Mouse (Mus musculus) kidney, embryonic 16.5 days (tissue): Measurements from ENCODE around the gene Alk. TPM values are rescaled to one million over a fixed set of nuclear protein-coding genes. Genes with fewer than 3 reads are reported as not detected.

ENCODE experiments used
- ATAC-seq: fragments of 200-750 bp; cut with Nextera tagmentation; 2 replicates; pipeline ENCODE4 v1.8.0; 2017; ENCODE audit warnings: moderate TSS enrichment; ENCODE audit not compliant: low FRiP score, low TSS enrichment
- H3K27ac ChIP-seq: fragments of 300-500 bp; sonication (generic); 2 replicates; pipeline ENCODE4 v1.5.1; 2014; ENCODE audit warnings: low read length
- H3K27me3 ChIP-seq: fragments of 300-500 bp; sonication (generic); 2 replicates; pipeline ENCODE4 v1.6.1; 2014; ENCODE audit warnings: low read length, control low read depth, mixed read lengths; ENCODE audit not compliant: insufficient read depth
- H3K36me3 ChIP-seq: fragments of 300-500 bp; sonication (generic); 2 replicates; pipeline ENCODE4 v1.6.1; 2014; ENCODE audit warnings: low read length, control low read depth, mixed read lengths; ENCODE audit not compliant: insufficient read depth
- H3K4me1 ChIP-seq: fragments of 300-500 bp; sonication (generic); 2 replicates; pipeline ENCODE4 v1.6.1; 2014; ENCODE audit warnings: low read length, control low read depth, mixed read lengths; ENCODE audit not compliant: insufficient read depth
- H3K4me2 ChIP-seq: fragments of 300-500 bp; sonication (generic); replicated peaks from 2 replicates; pipeline ENCODE4 v1.6.1; 2014; ENCODE audit warnings: low read depth, low read length
- H3K4me3 ChIP-seq: fragments of 300-500 bp; sonication (generic); 2 replicates; pipeline ENCODE4 v1.5.1; 2014; ENCODE audit warnings: mild to moderate bottlenecking, low read length
- H3K9ac ChIP-seq: fragments of 300-500 bp; sonication (generic); replicated peaks from 2 replicates; pipeline ENCODE4 v1.6.1; 2014; ENCODE audit warnings: low read length
- H3K9me3 ChIP-seq: fragments of 300-500 bp; sonication (generic); 2 replicates; pipeline ENCODE4 v1.6.1; 2016; ENCODE audit warnings: low read length, control low read depth
- WGBS: fragments of 180-500 bp; shearing (Covaris S2); extraction: QIAGEN DNeasy Blood & Tissue Kit; methylation state at CpG from one replicate; pipeline ENCODE4 v1.1.7; 2014; 5-methylcytosine and 5-hydroxymethylcytosine counted together
- polyA plus RNA-seq: library from polyadenylated mRNA; unstranded; fragments of >200 nt; fragmentation: Nextera tagmentation; extraction: Ambion mirVana; gene quantifications from 2 replicates; pipeline ENCODE4 v1.2.1, GENCODE M21; 2015

Alk gene
- polyA plus RNA-seq, 1 experiment from 2014 or later: 0.19 TPM

- Histone ChIP-seq H3K27ac (no peak overlapping the region), H3K9ac (no peak overlapping the region), H3K36me3 (no peaks in the 10 kb centered on the region), H3K9me3 (peaks cover 5% of the 10 kb centered on the region; the same call in 1 of the 2 replicates), H3K27me3 (no peaks in the 10 kb centered on the region), H3K4me1 (peaks cover 11% of the 10 kb centered on the region; the same call in 1 of the 2 replicates), H3K4me2 (no peak overlapping the region), H3K4me3 (no peak overlapping the region)
- ATAC-seq: no peak
- 22% methylated on average over 3 of the region's 3 CpGs for WGBS
Observed at GRCm38 (mm10) chr17:71935336-71935735, 669.1 kb downstream of the Alk start.

- H3K4me3 ChIP-seq: no peak overlapping the region
- no peak overlapping the region for H3K4me2 ChIP-seq
- no peak overlapping the region for H3K9ac ChIP-seq
- no peaks in the 10 kb centered on the region for H3K27me3 ChIP-seq
- H3K9me3 ChIP-seq: no peaks in the 10 kb centered on the region
- WGBS: 74% methylated on average over 5 of the region's 5 CpGs
- H3K36me3 ChIP-seq: no peaks in the 10 kb centered on the region
- no peak overlapping the region for H3K27ac ChIP-seq
- no peaks in the 10 kb centered on the region for H3K4me1 ChIP-seq
- ATAC-seq: no peak
Observed at GRCm38 (mm10) chr17:71914941-71915340, 689.5 kb downstream of the Alk start.

GRCm38 (mm10) chr17:71914541-71914940, 689.9 kb downstream of the Alk start:
- Histone ChIP-seq H3K27me3 (no peaks in the 10 kb centered on the region), H3K9me3 (no peaks in the 10 kb centered on the region), H3K9ac (no peak overlapping the region), H3K27ac (no peak overlapping the region), H3K4me1 (no peaks in the 10 kb centered on the region), H3K4me2 (no peak overlapping the region), H3K36me3 (no peaks in the 10 kb centered on the region), H3K4me3 (no peak overlapping the region)
- ATAC-seq: no peak
- WGBS: 74% methylated on average over 3 of the region's 3 CpGs

- no peaks in the 10 kb centered on the region for H3K4me1 ChIP-seq
- no peak for ATAC-seq
- no peaks in the 10 kb centered on the region for H3K36me3 ChIP-seq
- H3K4me2 ChIP-seq: no peak overlapping the region
- WGBS: 53% methylated on average over 3 of the region's 3 CpGs
- H3K27ac ChIP-seq: no peak overlapping the region
- H3K27me3 ChIP-seq: no peaks in the 10 kb centered on the region
- no peaks in the 10 kb centered on the region for H3K9me3 ChIP-seq
- no peak overlapping the region for H3K9ac ChIP-seq
- no peak overlapping the region for H3K4me3 ChIP-seq
Observed at GRCm38 (mm10) chr17:71913188-71913587, 691.2 kb downstream of the Alk start.

GRCm38 (mm10) chr17:71909107-71909506, 695.3 kb downstream of the Alk start:
- Histone ChIP-seq H3K4me2 (no peak overlapping the region), H3K9me3 (no peaks in the 10 kb centered on the region), H3K36me3 (no peaks in the 10 kb centered on the region), H3K27me3 (no peaks in the 10 kb centered on the region), H3K9ac (no peak overlapping the region), H3K4me3 (no peak overlapping the region), H3K27ac (no peak overlapping the region), H3K4me1 (no peaks in the 10 kb centered on the region)
- ATAC-seq: no peak
- 52% methylated on average over 3 of the region's 3 CpGs for WGBS

- Histone ChIP-seq H3K36me3 (no peaks in the 10 kb centered on the region), H3K9me3 (0 out of 2 replicates have a peak, but pooled peaks cover 9% of the 10 kb centered on the region), H3K27ac (no peak overlapping the region), H3K4me3 (no peak overlapping the region), H3K27me3 (no peaks in the 10 kb centered on the region), H3K9ac (no peak overlapping the region), H3K4me2 (no peak overlapping the region), H3K4me1 (no peaks in the 10 kb centered on the region)
- WGBS: 46% methylated on average over 6 of the region's 6 CpGs
- ATAC-seq: no peak
Observed at GRCm38 (mm10) chr17:71881369-71881768, 723.1 kb downstream of the Alk start.

- Histone ChIP-seq H3K4me3 (no peak overlapping the region), H3K27ac (no peak overlapping the region), H3K9ac (no peak overlapping the region), H3K4me2 (no peak overlapping the region), H3K27me3 (no peaks in the 10 kb centered on the region), H3K4me1 (no peaks in the 10 kb centered on the region), H3K36me3 (no peaks in the 10 kb centered on the region), H3K9me3 (no peaks in the 10 kb centered on the region)
- 84% methylated on average over 7 of the region's 7 CpGs for WGBS
- ATAC-seq: no peak
Observed at GRCm38 (mm10) chr17:71875492-71875891, 728.9 kb downstream of the Alk start.

GRCm38 (mm10) chr17:71874795-71875194, 729.6 kb downstream of the Alk start:
- WGBS: 85% methylated on average over 9 of the region's 9 CpGs
- Histone ChIP-seq H3K9ac (no peak overlapping the region), H3K4me3 (no peak overlapping the region), H3K27ac (no peak overlapping the region), H3K27me3 (peaks cover 1% of the 10 kb centered on the region; the same call in 1 of the 2 replicates), H3K9me3 (no peaks in the 10 kb centered on the region), H3K4me1 (no peaks in the 10 kb centered on the region; the same call in 1 of the 2 replicates), H3K4me2 (no peak overlapping the region), H3K36me3 (no peaks in the 10 kb centered on the region)
- no peak for ATAC-seq

GRCm38 (mm10) chr17:71874077-71874476, 730.4 kb downstream of the Alk start:
- Histone ChIP-seq H3K36me3 (no peaks in the 10 kb centered on the region), H3K9ac (no peak overlapping the region), H3K27me3 (peaks cover 3% of the 10 kb centered on the region; the same call in 1 of the 2 replicates), H3K4me1 (no peaks in the 10 kb centered on the region; the same call in 1 of the 2 replicates), H3K4me3 (no peak overlapping the region), H3K9me3 (no peaks in the 10 kb centered on the region), H3K27ac (no peak overlapping the region), H3K4me2 (no peak overlapping the region)
- 40% methylated on average over 6 of the region's 6 CpGs for WGBS
- no peak for ATAC-seq

- ATAC-seq: no peak
- 64% methylated on average over 5 of the region's 5 CpGs for WGBS
- H3K9me3 ChIP-seq: no peaks in the 10 kb centered on the region
- H3K27me3 ChIP-seq: peaks cover 3% of the 10 kb centered on the region; the same call in 1 of the 2 replicates
- H3K9ac ChIP-seq: no peak overlapping the region
- H3K27ac ChIP-seq: no peak overlapping the region
- no peaks in the 10 kb centered on the region for H3K36me3 ChIP-seq
- no peak overlapping the region for H3K4me3 ChIP-seq
- no peak overlapping the region for H3K4me2 ChIP-seq
- H3K4me1 ChIP-seq: no peaks in the 10 kb centered on the region; the same call in 1 of the 2 replicates
Observed at GRCm38 (mm10) chr17:71872976-71873375, 731.5 kb downstream of the Alk start.
